Mouse (Mus musculus) embryonic fibroblast, embryonic 13.5 days (primary cell): Measurements from ENCODE around the gene Btbd8. TPM values are rescaled to one million over a fixed set of nuclear protein-coding genes. Genes with fewer than 3 reads are reported as not detected.

Experiments
- H3K27ac ChIP-seq: 2 replicates; pipeline ENCODE4 v1.5.1; 2012; ENCODE audit warnings: low read length, control low read depth, inconsistent platforms; ENCODE audit not compliant: insufficient read depth
- H3K4me1 ChIP-seq: 2 replicates; pipeline ENCODE4 v1.6.1; 2011; ENCODE audit warnings: low read length; ENCODE audit not compliant: control insufficient read depth, insufficient read depth
- H3K4me3 ChIP-seq: 2 replicates; pipeline ENCODE4 v1.5.1; 2011; ENCODE audit warnings: mild to moderate bottlenecking, control low read depth, low read length; ENCODE audit not compliant: insufficient read depth
- CTCF ChIP-seq: IDR thresholded peaks from 2 replicates; pipeline ENCODE4 v1.5.1; 2011; ENCODE audit warnings: mild to moderate bottlenecking, control low read depth, low read length, moderate library complexity, borderline replicate concordance; ENCODE audit not compliant: insufficient read depth
- POLR2A ChIP-seq: IDR thresholded peaks from 2 replicates; pipeline ENCODE4 v1.6.1; 2011; ENCODE audit warnings: low read depth, mild to moderate bottlenecking, control low read depth, low read length, moderate library complexity
- polyA plus RNA-seq: library from polyadenylated mRNA; stranded (reverse); fragments of >200 nt; gene quantifications from 2 replicates; pipeline ENCODE4 v1.2.4, GENCODE M21; 2011; ENCODE audit warnings: low read depth; ENCODE audit not compliant: missing spikeins, insufficient read length

Gene Btbd8
- polyA plus RNA-seq = 4.8 and 5.5 TPM in 2 replicates

DNA sequence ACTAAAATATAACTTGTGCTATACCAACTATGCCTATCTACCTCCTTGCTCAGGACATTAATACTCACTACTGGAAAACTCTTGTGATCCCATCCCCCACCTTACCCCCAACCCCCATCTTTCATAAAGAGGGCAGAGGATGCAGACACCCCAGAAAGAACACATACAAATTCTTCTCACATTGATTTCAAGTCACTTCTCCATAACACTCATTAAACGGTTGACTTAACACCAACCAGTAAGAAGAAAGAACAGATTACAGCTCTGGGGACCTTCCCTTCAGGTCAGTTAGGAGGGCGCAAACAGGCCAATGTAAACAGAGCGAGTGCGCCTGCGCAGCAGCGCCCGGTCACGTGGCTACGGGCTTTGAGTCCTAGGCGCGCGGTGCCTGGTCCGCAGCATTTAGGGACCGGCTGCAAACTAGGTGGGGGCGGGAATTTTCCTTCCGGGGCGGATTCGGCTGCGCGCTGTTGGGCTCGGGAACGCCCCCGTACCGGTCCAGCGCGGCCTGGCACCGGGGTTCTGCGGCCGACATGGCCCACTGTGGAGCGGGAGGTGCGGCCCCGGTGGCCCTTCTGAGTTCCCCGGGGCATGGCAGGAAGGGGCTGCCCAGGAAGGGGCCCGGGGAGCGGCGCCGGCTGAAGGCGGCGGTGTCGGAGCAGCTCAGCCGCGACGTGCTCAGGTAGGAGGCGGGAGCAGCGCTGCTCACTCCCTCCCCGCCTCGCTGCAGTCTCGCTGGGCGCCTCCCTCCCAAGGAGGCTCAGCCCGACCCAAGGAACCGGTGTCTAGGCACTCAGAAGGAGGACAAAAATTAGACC lies at the start of gene Btbd8:
TSS of gene Btbd8 (plus strand) at position 534 of the 818 bp plus-strand sequence.
- Histone ChIP-seq H3K4me1 (no peaks in the 10 kb centered on the region), H3K27ac (no peak within 1 kb of the TSS), H3K4me3 (peak within 1 kb of the TSS; percentile 48)
- TF ChIP-seq POLR2A (peak; percentile 63), CTCF (no peak)

DNA sequence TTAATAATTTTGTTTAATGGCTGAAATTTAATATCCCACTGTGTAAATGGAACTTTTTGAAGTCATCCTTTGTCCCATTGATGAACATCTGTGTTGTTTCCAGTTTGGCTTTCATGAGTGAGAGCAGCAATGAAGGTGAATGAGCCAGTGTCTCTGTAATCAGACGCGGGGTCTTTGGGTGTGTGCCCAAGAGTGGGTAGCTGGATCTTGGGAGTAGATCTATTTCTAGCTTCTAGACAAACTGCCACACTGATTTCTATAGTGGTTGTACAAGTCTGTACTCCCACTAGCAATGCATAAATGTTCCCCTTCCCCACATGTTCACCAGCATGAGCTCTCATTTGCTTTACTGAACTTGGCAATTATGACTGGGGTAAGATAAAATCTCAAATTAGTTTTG lies 48.4 kb upstream of the Btbd8 start:
- H3K4me3 ChIP-seq = no peak overlapping the region
- no peak for TF ChIP-seq CTCF
- no peak for TF ChIP-seq POLR2A

DNA sequence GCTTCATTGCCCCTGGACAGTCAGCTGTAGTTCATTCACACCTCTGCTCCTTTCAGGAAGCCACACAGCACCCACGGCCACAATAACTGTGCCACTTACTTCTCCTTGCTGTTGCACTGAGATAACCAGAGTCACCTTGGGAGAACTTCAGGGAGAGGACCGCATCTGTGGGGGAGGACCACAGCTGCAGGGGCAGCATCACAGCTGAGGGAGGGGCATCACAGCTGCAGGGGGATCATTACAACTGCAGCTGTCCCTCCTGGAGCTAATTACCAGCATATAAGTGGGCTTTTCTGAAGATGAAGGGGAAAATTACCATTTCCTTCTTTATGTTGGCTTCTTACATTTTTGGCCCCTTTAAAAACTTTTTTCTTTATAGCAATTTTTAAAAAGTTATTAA lies 43.4 kb upstream of the Btbd8 start:
- TF ChIP-seq POLR2A (no peak), CTCF (no peak)
- H3K4me1 ChIP-seq = no peaks in the 10 kb centered on the region
- no peak overlapping the region for H3K27ac ChIP-seq
- H3K4me3 ChIP-seq = no peak overlapping the region

More for the DNA sequence above, 48.4 kb upstream of the Btbd8 start:
- Histone ChIP-seq H3K27ac (no peak overlapping the region), H3K4me1 (no peaks in the 10 kb centered on the region)

DNA sequence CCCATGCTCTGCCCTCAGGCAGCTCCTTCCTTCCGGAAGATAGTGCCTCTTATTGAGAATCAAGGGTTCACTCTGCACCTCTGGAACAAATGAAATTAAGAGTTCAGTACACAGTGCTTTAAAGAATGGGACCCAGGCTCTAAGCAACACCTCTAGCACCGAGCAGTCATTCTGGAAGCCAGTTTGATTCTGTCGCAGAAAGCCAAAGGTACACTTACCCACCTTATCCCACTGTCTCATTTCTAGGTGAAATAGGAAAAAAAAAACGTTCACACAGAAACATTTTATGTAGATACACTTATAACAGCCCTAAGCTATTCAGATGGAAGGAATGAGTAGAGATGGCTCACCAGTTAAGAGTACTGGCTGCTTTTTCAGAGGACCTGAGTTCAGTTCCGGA lies 35.4 kb upstream of the Btbd8 start, which contains the start of gene Ephx4:
TSS of gene Ephx4 (plus strand) at position 301 of the 400 bp plus-strand sequence.
- no peaks in the 10 kb centered on the region for H3K4me1 ChIP-seq
- TF ChIP-seq CTCF = no peak
- TF ChIP-seq POLR2A = no peak
- no peak within 1 kb of the TSS for H3K27ac ChIP-seq
- peak within 1 kb of the TSS; percentile 32 for H3K4me3 ChIP-seq

DNA sequence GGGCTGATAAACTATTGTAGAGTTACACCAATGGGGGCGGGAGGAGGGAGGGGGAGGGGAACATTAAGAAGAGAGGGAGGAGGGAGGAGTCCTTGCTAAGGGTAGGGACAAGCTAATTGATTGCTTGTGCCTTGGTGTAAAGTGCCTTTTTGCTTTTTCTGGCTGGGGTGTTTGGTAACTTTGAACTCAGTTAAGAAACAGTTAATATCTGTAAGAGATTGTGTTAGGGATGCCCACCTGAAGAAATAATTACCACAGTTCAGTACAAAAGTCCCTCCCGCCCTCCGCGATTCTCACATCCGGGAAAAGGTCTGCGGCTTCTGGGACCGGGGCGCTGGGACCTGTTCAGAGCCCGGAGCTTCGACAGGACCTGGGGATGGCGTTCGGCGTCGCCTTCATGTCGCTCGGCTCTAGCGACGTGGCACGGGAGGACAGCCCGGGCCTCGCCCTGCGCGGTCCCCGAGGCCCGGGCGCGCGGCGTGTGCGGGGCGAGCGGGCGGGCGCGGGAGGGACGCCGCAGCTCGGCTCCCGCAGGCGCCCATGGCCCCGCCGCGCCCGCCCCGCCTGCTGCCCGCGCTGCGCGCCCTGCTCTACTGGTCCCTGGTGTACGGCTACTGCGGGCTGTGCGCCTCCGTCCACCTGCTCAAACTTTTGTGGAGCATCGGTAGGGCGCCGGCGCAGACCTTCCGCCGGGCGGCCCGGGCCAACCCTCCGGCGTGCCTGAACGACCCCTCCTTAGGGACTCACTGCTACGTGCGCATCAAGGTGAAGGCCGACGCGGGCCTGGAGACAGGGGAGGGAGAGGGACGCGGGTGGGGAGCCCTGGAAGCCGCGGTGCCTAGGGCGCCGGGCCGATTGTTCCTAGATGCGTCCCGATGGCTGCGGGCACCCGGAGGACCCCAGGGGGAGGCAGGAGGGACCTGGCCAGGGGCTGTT lies 34.5 kb upstream of the Btbd8 start:
- no peak overlapping the region for H3K27ac ChIP-seq
- no peak for TF ChIP-seq POLR2A
- TF ChIP-seq CTCF = no peak
- peak overlapping the region; percentile 32 for H3K4me3 ChIP-seq
- H3K4me1 ChIP-seq = no peaks in the 10 kb centered on the region

DNA sequence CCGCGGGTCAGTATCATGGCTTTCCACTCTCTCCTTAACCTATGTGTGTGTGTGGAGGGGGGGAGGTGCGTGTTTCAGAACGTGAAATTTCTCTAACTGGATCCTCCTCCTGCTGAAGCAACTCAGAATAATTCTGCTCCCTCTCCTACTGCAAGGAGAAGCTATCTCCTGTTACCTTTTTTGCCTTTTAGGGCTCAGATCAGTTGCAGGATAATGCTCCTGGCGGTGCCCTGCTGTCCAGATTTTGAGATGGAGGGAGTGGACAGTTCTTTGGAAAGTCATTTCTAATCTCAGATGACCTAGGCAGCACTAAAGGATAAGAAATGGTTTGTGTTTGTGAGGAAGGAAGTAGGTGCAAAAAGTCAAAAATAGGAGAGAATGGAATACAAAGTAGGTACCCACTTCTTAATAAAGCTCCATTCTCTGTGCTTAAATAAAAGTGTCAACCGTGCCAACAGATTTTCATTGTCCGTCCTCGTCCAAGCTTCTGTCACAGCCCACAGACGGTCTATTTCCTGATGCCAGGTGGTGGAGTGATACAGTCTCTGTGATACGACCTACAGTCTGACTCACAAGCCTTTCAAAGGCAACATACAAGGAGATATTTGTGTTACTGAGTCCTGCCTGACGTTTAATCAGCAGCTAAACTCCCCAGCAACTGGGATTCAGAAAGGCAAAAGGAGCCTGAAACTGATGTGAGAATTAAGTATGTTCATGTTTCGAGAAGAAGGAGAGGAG lies 33.7 kb upstream of the Btbd8 start:
- TF ChIP-seq POLR2A = no peak
- no peak for TF ChIP-seq CTCF

DNA sequence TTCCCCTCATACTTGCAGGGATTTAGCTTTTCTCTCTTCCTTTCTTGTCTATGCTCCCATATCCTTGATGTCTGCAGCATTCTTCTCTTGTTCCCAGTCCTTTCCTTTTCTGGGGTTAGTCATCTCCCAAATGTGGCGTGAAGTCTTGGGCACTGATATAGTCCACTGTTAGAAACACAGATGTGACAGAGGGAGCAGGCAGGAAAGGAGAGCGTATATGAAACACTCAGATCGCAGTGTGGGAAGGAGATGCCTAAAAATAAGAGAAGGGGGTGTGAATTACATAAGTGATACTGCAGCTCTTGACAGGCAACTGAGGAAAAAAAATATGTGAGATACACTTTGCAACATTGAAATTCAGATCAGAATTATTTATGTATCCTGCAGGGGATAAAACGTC lies 32.4 kb upstream of the Btbd8 start:
- no peak for TF ChIP-seq POLR2A
- TF ChIP-seq CTCF = no peak
- H3K4me3 ChIP-seq = no peak overlapping the region
- no peak overlapping the region for H3K27ac ChIP-seq
- no peaks in the 10 kb centered on the region for H3K4me1 ChIP-seq

More for the DNA sequence above, 33.7 kb upstream of the Btbd8 start:
- H3K4me3 ChIP-seq = peak overlapping the region; percentile 32
- H3K4me1 ChIP-seq = no peaks in the 10 kb centered on the region
- no peak overlapping the region for H3K27ac ChIP-seq

DNA sequence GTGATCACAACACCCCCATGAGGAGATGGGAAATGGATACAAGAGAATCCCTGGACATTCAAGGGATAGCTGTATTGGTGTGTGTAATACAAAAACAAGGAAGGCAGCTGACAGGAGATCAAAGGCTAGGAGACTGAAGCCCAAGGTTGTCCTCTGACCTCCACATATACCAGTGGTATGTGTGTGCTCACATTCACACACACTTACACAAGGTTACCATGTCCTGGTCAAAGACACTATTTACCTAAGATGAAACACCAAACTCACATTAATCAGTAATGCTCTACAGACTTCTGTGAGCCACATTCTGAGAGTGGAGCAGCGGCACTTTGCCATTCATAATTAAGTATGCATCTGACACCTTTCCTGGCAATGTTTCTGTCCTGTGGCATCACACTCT lies 27.5 kb upstream of the Btbd8 start:
- H3K27ac ChIP-seq = no peak overlapping the region
- no peak overlapping the region for H3K4me3 ChIP-seq
- TF ChIP-seq POLR2A (no peak), CTCF (no peak)
- H3K4me1 ChIP-seq = no peaks in the 10 kb centered on the region

DNA sequence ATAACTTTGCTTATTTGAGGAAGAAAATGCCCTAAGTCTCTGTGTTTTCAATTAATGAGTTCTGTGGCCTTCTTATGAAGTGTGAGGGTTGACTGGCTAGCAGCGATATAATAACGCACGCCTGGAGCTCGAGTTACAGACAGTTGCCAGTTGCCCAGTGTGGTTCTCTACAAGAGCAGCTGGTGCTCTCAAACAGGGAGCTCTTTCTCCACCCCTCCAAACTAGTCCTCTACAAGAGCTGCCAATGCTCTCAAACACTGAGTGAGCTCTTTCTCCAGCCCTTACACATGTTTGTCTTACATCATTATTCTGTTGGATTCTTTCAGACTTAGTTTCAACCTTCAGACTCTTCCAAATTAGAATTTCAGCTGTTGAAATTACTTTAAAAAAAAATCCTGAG lies 26.5 kb upstream of the Btbd8 start:
- no peak overlapping the region for H3K4me3 ChIP-seq
- TF ChIP-seq POLR2A (no peak), CTCF (no peak)
- no peak overlapping the region for H3K27ac ChIP-seq
- no peaks in the 10 kb centered on the region for H3K4me1 ChIP-seq
